Mouse (Mus musculus) thymus, adult 2 months (tissue): ENCODE results near the gene Mpzl1.

ENCODE experiments used
- CTCF ChIP-seq: fragments of 200-500 bp; IDR thresholded peaks from 2 replicates; pipeline ENCODE4 v1.5.1; 2012; ENCODE audit warnings: mild to moderate bottlenecking, control low read depth, low read length, moderate library complexity, borderline replicate concordance; ENCODE audit not compliant: control insufficient read depth, poor library complexity, insufficient read depth; ENCODE audit errors: extremely low read depth
- POLR2A ChIP-seq: fragments of 200-500 bp; IDR thresholded peaks from 2 replicates; pipeline ENCODE4 v1.6.1; 2012; ENCODE audit warnings: mild to moderate bottlenecking, low read length, control low read depth, moderate library complexity; ENCODE audit not compliant: control insufficient read depth, poor library complexity, insufficient read depth; ENCODE audit errors: extremely low read depth

- TF ChIP-seq CTCF: no peak
- no peak for TF ChIP-seq POLR2A
Observed at GRCm38 (mm10) chr1:165631136-165631535, 3.2 kb downstream of the Mpzl1 start.
